Mouse (Mus musculus) liver, adult 2 months (tissue): Measurements from ENCODE around the gene Wsb2. TPM values are rescaled to one million over a fixed set of nuclear protein-coding genes. Genes with fewer than 3 reads are reported as not detected.

Experiments
- DNase-seq: peaks from one replicate; pipeline ENCODE4 v3.0.0-alpha.2; 2011; ENCODE audit warnings: low read depth, low spot score; ENCODE audit errors: extremely low read depth
- H3K27ac ChIP-seq: fragments of 200-500 bp; replicated peaks from 2 replicates; pipeline ENCODE4 v1.5.1; 2012; ENCODE audit warnings: low read depth, mild to moderate bottlenecking, control low read depth, inconsistent platforms, low read length; ENCODE audit not compliant: insufficient read depth
- H3K27me3 ChIP-seq: fragments of 200-500 bp; 2 replicates; pipeline ENCODE4 v1.6.1; 2012; ENCODE audit warnings: mild to moderate bottlenecking, moderate library complexity, low read length, inconsistent platforms; ENCODE audit not compliant: control insufficient read depth, insufficient read depth
- H3K36me3 ChIP-seq: fragments of 200-500 bp; 2 replicates; pipeline ENCODE4 v1.6.1; 2012; ENCODE audit warnings: low read length, inconsistent platforms; ENCODE audit not compliant: control insufficient read depth, insufficient read depth
- H3K4me1 ChIP-seq: fragments of 200-500 bp; 2 replicates; pipeline ENCODE4 v1.6.1; 2011; ENCODE audit warnings: low read length; ENCODE audit not compliant: control insufficient read depth, insufficient read depth
- H3K4me3 ChIP-seq: fragments of 200-500 bp; 2 replicates; pipeline ENCODE4 v1.5.1; 2011; ENCODE audit warnings: low read depth, mild to moderate bottlenecking, control low read depth, low read length, moderate library complexity; ENCODE audit not compliant: insufficient read depth
- H3K79me2 ChIP-seq: fragments of 200-500 bp; 2 replicates; pipeline ENCODE4 v1.6.1; 2012; ENCODE audit warnings: inconsistent platforms, mild to moderate bottlenecking, low read length, moderate library complexity; ENCODE audit not compliant: control insufficient read depth, insufficient read depth
- H3K9ac ChIP-seq: fragments of 200-500 bp; 2 replicates; pipeline ENCODE4 v1.6.1; 2012; ENCODE audit warnings: low read depth, mild to moderate bottlenecking, control low read depth, inconsistent platforms, low read length
- CTCF ChIP-seq: fragments of 200-500 bp; IDR thresholded peaks from 2 replicates; pipeline ENCODE4 v1.5.1; 2011; ENCODE audit warnings: low read depth, low read length, control low read depth
- POLR2A ChIP-seq: fragments of 200-500 bp; IDR thresholded peaks from 2 replicates; pipeline ENCODE4 v1.6.1; 2011; ENCODE audit warnings: low read length, control low read depth; ENCODE audit not compliant: insufficient read depth; ENCODE audit errors: extremely low read depth
- WGBS: fragments of 180-500 bp; shearing (Covaris S2); methylation state at CpG from one replicate; pipeline ENCODE4 v1.1.7; 2018; 5-methylcytosine and 5-hydroxymethylcytosine counted together
- polyA plus RNA-seq: library from polyadenylated mRNA; depleted of rRNA; stranded (reverse); fragments of >200 nt; gene quantifications from 2 replicates; pipeline ENCODE4 v1.2.3, GENCODE M21; 2012
- total RNA-seq: library from RNA; depleted of rRNA; stranded (reverse); fragments of >200 nt; gene quantifications from 2 replicates; pipeline ENCODE4 v1.2.3, GENCODE M21; 2014

The Wsb2 gene
- total and polyA plus RNA-seq, 2 experiments: 27.9 to 87.9 TPM

DNA sequence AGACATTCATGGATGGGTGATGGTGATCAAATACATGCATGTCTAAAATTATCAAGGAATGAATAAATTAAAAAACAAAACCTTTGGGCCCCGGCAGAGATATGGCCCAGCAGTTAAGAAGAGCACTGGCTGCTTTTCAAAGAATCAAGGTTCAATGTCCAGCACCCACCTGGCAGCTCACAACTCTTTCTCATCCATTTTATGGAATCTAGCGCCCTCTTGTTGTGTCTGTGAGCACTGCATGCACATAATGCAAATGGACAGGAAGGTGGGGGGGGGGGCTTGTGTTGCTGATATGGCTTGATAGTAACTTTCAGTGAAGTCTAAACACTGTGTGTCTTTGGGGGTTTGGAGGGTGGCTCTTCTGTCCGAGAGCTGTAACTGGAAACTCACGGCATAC, 51.1 kb downstream of the Wsb2 start:
- peak; percentile 72 for DNase-seq
- Histone ChIP-seq H3K4me1 (0 out of 2 replicates have a peak, but pooled peaks cover under 1% of the 10 kb centered on the region), H3K9ac (no peak overlapping the region), H3K36me3 (no peaks in the 10 kb centered on the region), H3K79me2 (no peaks in the 10 kb centered on the region), H3K27ac (no peak overlapping the region), H3K4me3 (no peak overlapping the region), H3K27me3 (peaks cover under 1% of the 10 kb centered on the region; the same call in 1 of the 2 replicates)
- TF ChIP-seq CTCF: peak; percentile 62
- no peak for TF ChIP-seq POLR2A
- 42% methylated on average over 4 of the region's 4 CpGs for WGBS

DNA sequence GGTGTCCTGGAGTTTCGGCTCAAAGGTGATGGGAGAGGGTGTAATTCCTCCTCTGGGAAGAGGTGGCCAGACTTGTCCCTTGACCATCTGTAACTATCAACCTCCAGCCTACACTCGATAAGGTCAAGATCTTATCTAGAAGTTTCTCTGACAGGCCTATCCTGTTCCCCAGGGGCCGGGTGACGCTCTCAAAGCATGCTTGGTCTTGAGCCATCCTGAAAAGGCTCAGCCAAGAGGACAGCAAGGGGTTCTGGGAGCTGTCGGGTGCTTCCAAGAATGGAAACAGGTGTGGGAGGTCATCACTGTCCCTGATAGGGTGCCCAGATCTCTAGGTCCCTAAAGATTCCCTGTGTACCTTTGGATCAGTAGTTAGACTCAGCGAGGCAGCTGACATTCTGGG, 52.3 kb downstream of the Wsb2 start:
- peaks cover 9% of the 10 kb centered on the region for H3K27me3 ChIP-seq
- no peaks in the 10 kb centered on the region for H3K36me3 ChIP-seq
- TF ChIP-seq POLR2A (no peak), CTCF (no peak)
- no peak overlapping the region for H3K4me3 ChIP-seq
- no peak for DNase-seq
- H3K27ac ChIP-seq: no peak overlapping the region
- WGBS: 66% methylated on average over 6 of the region's 6 CpGs
- H3K79me2 ChIP-seq: no peaks in the 10 kb centered on the region
- H3K9ac ChIP-seq: no peak overlapping the region
- peaks cover 4% of the 10 kb centered on the region; the same call in 1 of the 2 replicates for H3K4me1 ChIP-seq

DNA sequence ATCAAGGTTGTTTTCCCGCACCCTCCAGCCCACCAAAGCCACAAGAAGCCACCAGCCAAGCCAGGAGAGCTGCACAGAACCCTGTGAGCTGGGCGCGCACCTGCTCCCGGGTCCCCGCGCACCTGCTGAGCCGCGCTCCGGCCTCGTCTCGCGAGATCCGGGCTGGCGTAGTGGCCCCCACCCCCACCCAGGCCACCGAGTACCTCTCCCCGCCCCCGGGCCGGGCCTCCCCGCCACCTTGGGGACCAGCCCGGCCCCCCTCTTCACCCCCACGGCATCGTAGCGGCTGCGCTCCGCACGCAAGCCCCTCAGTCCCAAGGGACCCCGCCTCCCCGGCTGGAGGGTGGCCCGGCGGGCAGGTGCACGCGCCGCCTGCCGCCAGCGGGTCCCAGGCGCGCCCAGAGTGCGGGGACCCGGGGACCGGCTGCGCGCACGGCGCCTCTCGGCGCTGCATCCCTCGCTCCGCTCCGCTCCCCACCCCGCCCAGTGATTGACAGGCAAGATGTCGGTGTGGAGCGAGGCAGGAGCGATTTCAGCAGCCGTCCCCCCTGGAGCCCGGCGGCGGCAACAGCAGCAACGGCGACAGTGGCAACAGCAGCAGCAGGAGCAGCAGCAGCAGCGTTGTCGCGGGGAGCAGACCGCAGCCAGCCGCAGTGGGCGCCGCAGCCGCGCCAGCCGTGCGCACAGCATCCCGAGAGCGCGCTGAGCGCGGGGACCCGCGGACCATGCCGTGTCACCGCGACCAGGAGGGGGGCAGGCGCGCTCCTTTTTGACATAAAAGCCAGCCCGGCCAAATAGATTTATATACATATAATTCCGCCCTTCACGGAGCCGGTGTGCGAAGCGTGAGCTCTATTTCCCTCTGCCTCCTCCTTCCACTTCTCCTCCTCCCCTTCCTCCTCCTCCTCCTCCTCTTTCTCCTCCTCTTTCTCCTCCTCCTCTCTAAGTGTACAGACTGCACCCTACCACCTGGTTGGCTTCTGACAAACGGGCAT, 56.7 kb downstream of the Wsb2 start, which contains the start of gene Ksr2:
Ksr2 (plus strand) TSS at position 494 of the 995 bp plus-strand sequence.
- Histone ChIP-seq H3K36me3 (no peaks in the 10 kb centered on the region), H3K9ac (peak within 1 kb of the TSS; percentile 18), H3K27ac (no peak within 1 kb of the TSS), H3K4me1 (peaks cover 4% of the 10 kb centered on the region; the same call in 1 of the 2 replicates), H3K4me3 (peak within 1 kb of the TSS; percentile 41; the same call in 1 of the 2 replicates), H3K79me2 (no peaks in the 10 kb centered on the region), H3K27me3 (peaks cover 13% of the 10 kb centered on the region)
- no peak for DNase-seq
- WGBS: 2% methylated on average over 86 of the region's 89 CpGs
- no peak for TF ChIP-seq CTCF

DNA sequence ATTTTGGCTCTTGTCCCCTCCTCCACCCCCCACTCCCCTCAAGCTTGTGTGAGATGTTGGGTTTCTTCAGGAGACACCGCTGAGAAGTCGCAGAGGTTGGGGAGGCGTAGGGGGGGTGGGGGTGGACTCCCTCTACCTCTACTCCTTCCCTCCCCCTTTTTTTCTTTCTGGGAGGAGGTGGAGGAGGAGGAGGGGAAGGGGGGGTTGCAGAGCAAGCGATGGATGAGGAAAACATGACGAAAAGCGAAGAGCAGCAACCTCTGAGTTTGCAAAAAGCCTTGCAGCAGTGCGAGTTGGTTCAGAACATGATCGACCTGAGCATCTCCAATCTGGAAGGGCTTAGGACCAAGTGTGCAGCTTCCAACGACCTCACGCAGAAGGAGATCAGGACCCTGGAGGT, 57.5 kb downstream of the Wsb2 start:
- 8% methylated on average over 10 of the region's 10 CpGs for WGBS
- H3K9ac ChIP-seq: no peak overlapping the region

GRCm38 (mm10) chr5:117415011-117415912, 58.2 kb downstream of the Wsb2 start:
- Histone ChIP-seq H3K27me3 (peaks cover 13% of the 10 kb centered on the region), H3K27ac (no peak overlapping the region), H3K9ac (no peak overlapping the region), H3K36me3 (no peaks in the 10 kb centered on the region), H3K4me1 (peaks cover 4% of the 10 kb centered on the region; the same call in 1 of the 2 replicates), H3K79me2 (no peaks in the 10 kb centered on the region), H3K4me3 (no peak overlapping the region)
- no peak for TF ChIP-seq POLR2A
- no peak for TF ChIP-seq CTCF
- WGBS: 44% methylated on average over 19 of the region's 19 CpGs
- DNase-seq: no peak

More for the DNA sequence above, 57.5 kb downstream of the Wsb2 start:
- no peak overlapping the region for H3K4me3 ChIP-seq
- H3K36me3 ChIP-seq: no peaks in the 10 kb centered on the region
- peaks cover 4% of the 10 kb centered on the region; the same call in 1 of the 2 replicates for H3K4me1 ChIP-seq
- no peak overlapping the region for H3K27ac ChIP-seq
- H3K27me3 ChIP-seq: peaks cover 13% of the 10 kb centered on the region
- no peak for DNase-seq
- TF ChIP-seq CTCF (no peak), POLR2A (no peak)
- H3K79me2 ChIP-seq: no peaks in the 10 kb centered on the region
